Mouse (Mus musculus): Measurements from ENCODE around the gene Nxpe4. TPM values are rescaled to one million over a fixed set of nuclear protein-coding genes. Genes with fewer than 3 reads are reported as not detected.
"Not testable (repeated sequence)": the region's sequence is repeated elsewhere in the genome, so short reads cannot be mapped to it uniquely, and the experiment has no call there.

The Nxpe4 gene
- 3.0 and 3.3 TPM in 2 replicates for polyA plus RNA-seq (2015; fragmentation: Nextera tagmentation; extraction: Ambion mirVana)

- no peaks in the 10 kb centered on the region for H3K9me3 ChIP-seq
- H3K27ac ChIP-seq (replicated peaks) = no peak within 1 kb of the TSS
- WGBS = 28% methylated on average over 12 of the region's 12 CpGs
- peaks cover 12% of the 10 kb centered on the region for H3K4me1 ChIP-seq
- no peak for ATAC-seq (ENCODE audit: extremely low read depth, insufficient number of reproducible peaks, low FRiP score, low TSS enrichment)
- peak within 1 kb of the TSS; percentile 55 for H3K4me3 ChIP-seq
- H3K4me2 ChIP-seq = peak within 1 kb of the TSS; percentile 68
- no peaks in the 10 kb centered on the region for H3K27me3 ChIP-seq (replicated peaks)
- 0 out of 2 replicates have a peak, but pooled peaks cover 2% of the 10 kb centered on the region for H3K36me3 ChIP-seq
- peak within 1 kb of the TSS; percentile 73 for H3K9ac ChIP-seq
Measured at GRCm38 (mm10) chr9:48161505-48162192, at the start of gene Nxpe4. Gene Nxpe4, plus strand, starts transcription at chr9:48162023.

- no peak overlapping the region for H3K27ac ChIP-seq (replicated peaks)
- no peak overlapping the region for H3K4me3 ChIP-seq
- 27% methylated on average over 3 of the region's 3 CpGs for WGBS
- H3K4me1 ChIP-seq = no peaks in the 10 kb centered on the region
- peaks cover 7% of the 10 kb centered on the region; the same call in 1 of the 2 replicates for H3K27me3 ChIP-seq (replicated peaks)
- H3K9ac ChIP-seq = no peak overlapping the region
- ATAC-seq (ENCODE audit: extremely low read depth, insufficient number of reproducible peaks, low FRiP score, low TSS enrichment) = no peak
- no peaks in the 10 kb centered on the region for H3K36me3 ChIP-seq
- H3K4me2 ChIP-seq = no peak overlapping the region
- no peaks in the 10 kb centered on the region for H3K9me3 ChIP-seq
Measured at GRCm38 (mm10) chr9:48126815-48127214, 35.0 kb upstream of the Nxpe4 start.

GRCm38 (mm10) chr9:48137507-48137906, 24.3 kb upstream of the Nxpe4 start:
- WGBS = 34% methylated on average over 3 of the region's 3 CpGs

GRCm38 (mm10) chr9:48140485-48141411, 21.1 kb upstream of the Nxpe4 start:
- H3K4me3 ChIP-seq = no peak overlapping the region
- no peak overlapping the region for H3K9ac ChIP-seq
- H3K4me2 ChIP-seq = no peak overlapping the region
- no peaks in the 10 kb centered on the region for H3K9me3 ChIP-seq
- H3K27me3 ChIP-seq (replicated peaks) = 0 out of 2 replicates have a peak, but pooled peaks cover 3% of the 10 kb centered on the region
- no peaks in the 10 kb centered on the region for H3K36me3 ChIP-seq
- no peak overlapping the region for H3K27ac ChIP-seq (replicated peaks)
- H3K4me1 ChIP-seq = 0 out of 2 replicates have a peak, but pooled peaks cover 7% of the 10 kb centered on the region
- 43% methylated on average over 8 of the region's 8 CpGs for WGBS
- no peak for ATAC-seq (ENCODE audit: extremely low read depth, insufficient number of reproducible peaks, low FRiP score, low TSS enrichment)

More at GRCm38 (mm10) chr9:48137507-48137906, 24.3 kb upstream of the Nxpe4 start:
- H3K4me2 ChIP-seq = no peak overlapping the region
- no peak for ATAC-seq (ENCODE audit: extremely low read depth, insufficient number of reproducible peaks, low FRiP score, low TSS enrichment)
- H3K27ac ChIP-seq (replicated peaks) = no peak overlapping the region
- 0 out of 2 replicates have a peak, but pooled peaks cover 7% of the 10 kb centered on the region for H3K4me1 ChIP-seq
- 0 out of 2 replicates have a peak, but pooled peaks cover 3% of the 10 kb centered on the region for H3K27me3 ChIP-seq (replicated peaks)
- no peak overlapping the region for H3K4me3 ChIP-seq
- H3K36me3 ChIP-seq = no peaks in the 10 kb centered on the region
- no peaks in the 10 kb centered on the region for H3K9me3 ChIP-seq
- H3K9ac ChIP-seq = no peak overlapping the region

- no peak overlapping the region for H3K4me2 ChIP-seq
- no peak for ATAC-seq (ENCODE audit: extremely low read depth, insufficient number of reproducible peaks, low FRiP score, low TSS enrichment)
- no peaks in the 10 kb centered on the region for H3K36me3 ChIP-seq
- H3K9ac ChIP-seq = no peak overlapping the region
- no peak overlapping the region for H3K4me3 ChIP-seq
- 0 out of 2 replicates have a peak, but pooled peaks cover 7% of the 10 kb centered on the region for H3K4me1 ChIP-seq
- 77% methylated on average over 6 of the region's 6 CpGs for WGBS
- 0 out of 2 replicates have a peak, but pooled peaks cover 9% of the 10 kb centered on the region for H3K27me3 ChIP-seq (replicated peaks)
- no peak overlapping the region for H3K27ac ChIP-seq (replicated peaks)
- H3K9me3 ChIP-seq = no peaks in the 10 kb centered on the region
Measured at GRCm38 (mm10) chr9:48142646-48143045, 19.2 kb upstream of the Nxpe4 start.

- H3K4me3 ChIP-seq = no peak overlapping the region
- no peaks in the 10 kb centered on the region for H3K36me3 ChIP-seq
- H3K9ac ChIP-seq = no peak overlapping the region
- WGBS = 75% methylated on average over 3 of the region's 3 CpGs
- no peak overlapping the region for H3K27ac ChIP-seq (replicated peaks)
- H3K27me3 ChIP-seq (replicated peaks) = peaks cover 9% of the 10 kb centered on the region; the same call in 1 of the 2 replicates
- no peaks in the 10 kb centered on the region for H3K4me1 ChIP-seq
- no peak overlapping the region for H3K4me2 ChIP-seq
- ATAC-seq (ENCODE audit: extremely low read depth, insufficient number of reproducible peaks, low FRiP score, low TSS enrichment) = no peak
- H3K9me3 ChIP-seq = no peaks in the 10 kb centered on the region
Measured at GRCm38 (mm10) chr9:48146761-48147160, 15.1 kb upstream of the Nxpe4 start.

GRCm38 (mm10) chr9:48166531-48166930, 4.7 kb downstream of the Nxpe4 start:
- peaks cover 12% of the 10 kb centered on the region for H3K4me1 ChIP-seq
- H3K27me3 ChIP-seq (replicated peaks); H3K9me3 ChIP-seq; H3K36me3 ChIP-seq; H3K4me2 ChIP-seq; H3K27ac ChIP-seq (replicated peaks); ATAC-seq (ENCODE audit: extremely low read depth, insufficient number of reproducible peaks, low FRiP score, low TSS enrichment); H3K9ac ChIP-seq; H3K4me3 ChIP-seq: not testable (repeated sequence)
- 62% methylated on average over 6 of the region's 6 CpGs for WGBS

- no peaks in the 10 kb centered on the region for H3K27me3 ChIP-seq (replicated peaks)
- 45% methylated on average over 1 of the region's 1 CpGs for WGBS
- ATAC-seq (ENCODE audit: extremely low read depth, insufficient number of reproducible peaks, low FRiP score, low TSS enrichment) = no peak
Measured at GRCm38 (mm10) chr9:48176764-48177163, 14.9 kb downstream of the Nxpe4 start.

GRCm38 (mm10) chr9:48181300-48181699, 19.5 kb downstream of the Nxpe4 start:
- Histone ChIP-seq H3K9ac (no peak overlapping the region), H3K27me3 (replicated peaks) (no peaks in the 10 kb centered on the region), H3K9me3 (no peaks in the 10 kb centered on the region), H3K36me3 (no peaks in the 10 kb centered on the region), H3K27ac (replicated peaks) (no peak overlapping the region), H3K4me1 (0 out of 2 replicates have a peak, but pooled peaks cover 3% of the 10 kb centered on the region), H3K4me3 (no peak overlapping the region), H3K4me2 (no peak overlapping the region)
- WGBS = 81% methylated on average over 7 of the region's 7 CpGs
- ATAC-seq (ENCODE audit: extremely low read depth, insufficient number of reproducible peaks, low FRiP score, low TSS enrichment) = no peak

More at GRCm38 (mm10) chr9:48176764-48177163, 14.9 kb downstream of the Nxpe4 start:
- Histone ChIP-seq H3K4me3 (no peak overlapping the region), H3K9me3 (no peaks in the 10 kb centered on the region), H3K36me3 (no peaks in the 10 kb centered on the region), H3K4me2 (no peak overlapping the region), H3K27ac (replicated peaks) (no peak overlapping the region), H3K4me1 (0 out of 2 replicates have a peak, but pooled peaks cover 3% of the 10 kb centered on the region), H3K9ac (no peak overlapping the region)

GRCm38 (mm10) chr9:48182718-48183414, 21.0 kb downstream of the Nxpe4 start:
- Histone ChIP-seq H3K27ac (replicated peaks) (no peak overlapping the region), H3K36me3 (no peaks in the 10 kb centered on the region), H3K9me3 (no peaks in the 10 kb centered on the region), H3K4me3 (no peak overlapping the region), H3K9ac (no peak overlapping the region), H3K27me3 (replicated peaks) (no peaks in the 10 kb centered on the region), H3K4me2 (no peak overlapping the region), H3K4me1 (0 out of 2 replicates have a peak, but pooled peaks cover 3% of the 10 kb centered on the region)
- no peak for ATAC-seq (ENCODE audit: extremely low read depth, insufficient number of reproducible peaks, low FRiP score, low TSS enrichment)
- 64% methylated on average over 7 of the region's 7 CpGs for WGBS
